Mouse (Mus musculus) kidney, adult 2 months (tissue): ENCODE measurements around the gene Sub1. TPM values are rescaled to one million over a fixed set of nuclear protein-coding genes. Genes with fewer than 3 reads are reported as not detected.

Experiments
- DNase-seq: peaks from one replicate; pipeline ENCODE4 v3.0.0; 2021
- H3K27ac ChIP-seq: fragments of 200-500 bp; 2 replicates; pipeline ENCODE4 v1.5.1; 2012; ENCODE audit warnings: low read depth, low read length, control low read depth, inconsistent platforms; ENCODE audit not compliant: insufficient read depth
- H3K27me3 ChIP-seq: fragments of 200-500 bp; replicated peaks from 2 replicates; pipeline ENCODE4 v1.6.1; 2012; ENCODE audit warnings: mild to moderate bottlenecking, moderate library complexity, low read length, inconsistent platforms; ENCODE audit not compliant: control insufficient read depth, insufficient read depth
- H3K36me3 ChIP-seq: fragments of 200-500 bp; 2 replicates; pipeline ENCODE4 v1.6.1; 2012; ENCODE audit warnings: mild to moderate bottlenecking, moderate library complexity, low read length, inconsistent platforms; ENCODE audit not compliant: control insufficient read depth, insufficient read depth
- H3K4me1 ChIP-seq: fragments of 200-500 bp; 2 replicates; pipeline ENCODE4 v1.6.1; 2011; ENCODE audit warnings: low read length; ENCODE audit not compliant: control insufficient read depth, insufficient read depth
- H3K4me3 ChIP-seq: fragments of 200-500 bp; 2 replicates; pipeline ENCODE4 v1.5.1; 2011; ENCODE audit warnings: mild to moderate bottlenecking, low read depth, low read length, control low read depth; ENCODE audit not compliant: insufficient read depth
- CTCF ChIP-seq: fragments of 200-500 bp; conservative IDR thresholded peaks from 2 replicates; pipeline ENCODE4 v1.5.1; 2011; ENCODE audit warnings: low read depth, mild to moderate bottlenecking, control low read depth, low read length, moderate library complexity, mixed read lengths; ENCODE audit not compliant: insufficient read depth, insufficient read length
- POLR2A ChIP-seq: fragments of 200-500 bp; IDR thresholded peaks from one replicate; pipeline ENCODE4 v1.6.1; 2011; ENCODE audit warnings: low read depth, low read length, control low read depth
- WGBS: fragments of 180-500 bp; shearing (Covaris S2); methylation state at CpG from one replicate; pipeline ENCODE4 v1.1.7; 2018; 5-methylcytosine and 5-hydroxymethylcytosine counted together
- polyA plus RNA-seq: library from polyadenylated mRNA; depleted of rRNA; stranded (reverse); fragments of >200 nt; gene quantifications from 2 replicates; pipeline ENCODE4 v1.2.3, GENCODE M21; 2012; rRNA removed

Gene Sub1
- 5.0 and 10.5 TPM in 2 replicates for polyA plus RNA-seq

DNA sequence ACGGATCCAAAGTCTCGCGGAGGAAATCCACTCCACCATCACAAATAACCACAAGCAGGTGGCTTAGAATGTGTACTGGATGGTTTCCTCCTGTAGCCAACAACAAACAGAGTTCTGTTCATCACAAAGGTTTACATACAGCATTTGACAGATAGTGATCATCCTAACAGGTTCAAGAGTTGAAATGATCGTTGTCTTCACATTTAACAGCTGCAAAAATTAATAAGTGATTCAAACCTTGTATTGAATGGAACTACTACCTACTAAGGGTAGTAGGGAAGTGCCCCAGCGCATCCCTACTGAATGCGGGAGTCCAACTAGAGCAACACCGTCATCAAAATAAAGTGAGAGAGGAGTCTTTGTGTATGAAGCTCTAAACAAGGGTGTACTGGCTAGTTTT is at the start of gene Sub1:
Gene Sub1, minus strand, starts transcription at position 101 of the 400 bp plus-strand sequence.
- Histone ChIP-seq H3K27me3 (no peaks in the 10 kb centered on the region), H3K4me3 (peak within 1 kb of the TSS; percentile 95), H3K36me3 (peaks cover 1% of the 10 kb centered on the region), H3K4me1 (peaks cover 10% of the 10 kb centered on the region), H3K27ac (peak within 1 kb of the TSS; percentile 71)
- WGBS = 89% methylated on average over 7 of the region's 7 CpGs
- TF ChIP-seq POLR2A (no peak), CTCF (no peak)
- no peak for DNase-seq

GRCm38 (mm10) chr15:12040407-12040710 is 43.6 kb upstream of the Sub1 start:
- WGBS = 64% methylated on average over 5 of the region's 5 CpGs
- Histone ChIP-seq H3K4me1 (no peaks in the 10 kb centered on the region), H3K27ac (no peak overlapping the region), H3K27me3 (no peaks in the 10 kb centered on the region), H3K4me3 (no peak overlapping the region), H3K36me3 (no peaks in the 10 kb centered on the region)
- no peak for TF ChIP-seq POLR2A
- no peak for TF ChIP-seq CTCF
- DNase-seq = no peak

DNA sequence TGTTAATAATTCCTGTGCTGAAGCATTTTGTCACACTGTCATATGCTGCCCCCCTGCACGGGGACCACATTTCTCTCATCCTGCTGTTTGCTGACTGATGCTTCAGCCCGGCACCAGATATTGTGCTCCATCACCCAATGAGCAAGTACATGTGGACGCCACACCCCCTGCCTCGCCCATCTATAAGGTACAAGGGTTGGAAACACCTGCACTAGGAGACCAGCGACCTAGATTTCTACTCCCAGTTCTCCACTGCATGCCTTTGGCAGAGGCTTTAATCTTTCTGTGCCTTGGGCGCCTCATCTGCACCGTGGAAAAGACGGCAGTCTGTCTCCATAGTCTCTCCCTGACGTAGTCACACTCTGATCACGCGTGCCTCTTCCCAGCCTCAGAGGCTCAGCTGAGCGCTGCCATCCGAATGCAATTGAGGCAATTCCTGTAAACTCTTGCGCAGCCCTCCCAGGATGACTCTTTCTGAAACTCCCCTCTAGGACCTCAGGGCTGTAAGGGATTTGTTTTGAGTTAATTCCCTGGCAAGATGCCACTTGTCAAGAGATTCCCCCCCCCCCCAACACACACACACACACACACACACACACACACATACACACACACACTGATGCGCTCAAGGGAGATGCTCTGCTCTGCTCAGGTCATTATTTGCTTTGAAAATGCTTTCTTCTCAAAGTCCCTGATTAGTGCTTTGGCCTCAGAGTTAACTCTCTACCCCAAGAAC is 43.1 kb upstream of the Sub1 start:
- TF ChIP-seq CTCF (no peak), POLR2A (no peak)
- no peaks in the 10 kb centered on the region for H3K36me3 ChIP-seq
- 74% methylated on average over 15 of the region's 15 CpGs for WGBS
- H3K4me3 ChIP-seq = no peak overlapping the region
- no peak overlapping the region for H3K27ac ChIP-seq
- H3K27me3 ChIP-seq = no peaks in the 10 kb centered on the region
- no peak for DNase-seq
- no peaks in the 10 kb centered on the region for H3K4me1 ChIP-seq

GRCm38 (mm10) chr15:12039256-12039655 is 42.5 kb upstream of the Sub1 start:
- WGBS = 66% methylated on average over 10 of the region's 10 CpGs

DNA sequence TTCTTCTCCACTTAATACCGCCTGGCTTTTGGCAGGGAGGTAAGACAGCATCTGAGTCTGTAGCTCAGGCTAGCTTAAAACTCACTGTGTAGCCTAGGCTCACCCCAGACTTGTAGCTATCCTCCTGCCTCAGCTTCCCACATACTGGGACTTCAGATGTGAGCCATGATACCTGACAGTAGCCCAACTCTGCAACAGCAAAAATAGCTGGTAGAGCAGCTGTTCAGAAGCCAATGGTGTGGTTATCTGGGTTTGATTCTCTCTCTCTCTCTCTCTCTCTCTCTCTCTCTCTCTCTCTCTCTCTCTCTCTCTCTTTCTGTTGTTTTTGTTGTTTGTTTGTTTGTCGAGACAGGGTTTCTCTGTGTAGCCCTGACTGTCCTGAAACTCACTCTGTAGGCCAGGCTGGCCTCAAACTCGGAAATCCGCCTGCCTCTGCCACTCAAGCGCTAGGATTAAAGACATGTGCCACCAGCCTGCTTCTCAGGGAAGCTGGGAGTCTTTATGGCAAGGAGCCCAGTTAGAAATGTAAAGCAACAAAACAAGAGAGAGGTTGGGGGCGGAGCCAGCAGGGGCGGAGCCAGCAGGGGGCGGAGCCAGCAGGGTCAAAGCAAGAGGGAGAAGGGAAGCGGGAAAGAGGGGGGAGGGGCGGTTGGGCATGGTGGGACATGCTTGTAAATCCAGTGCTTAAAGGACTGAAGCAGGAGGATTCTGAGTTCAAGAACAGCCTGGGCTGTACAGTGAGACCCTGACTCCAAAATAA is 41.3 kb upstream of the Sub1 start:
- TF ChIP-seq POLR2A (no peak), CTCF (no peak)
- Histone ChIP-seq H3K27ac (no peak overlapping the region), H3K4me1 (no peaks in the 10 kb centered on the region), H3K4me3 (no peak overlapping the region), H3K36me3 (no peaks in the 10 kb centered on the region), H3K27me3 (no peaks in the 10 kb centered on the region)
- no peak for DNase-seq
- WGBS = 83% methylated on average over 10 of the region's 10 CpGs

More at GRCm38 (mm10) chr15:12039256-12039655, 42.5 kb upstream of the Sub1 start:
- no peak overlapping the region for H3K27ac ChIP-seq
- no peak for DNase-seq
- H3K27me3 ChIP-seq = no peaks in the 10 kb centered on the region
- TF ChIP-seq POLR2A = no peak
- TF ChIP-seq CTCF = no peak
- H3K4me1 ChIP-seq = no peaks in the 10 kb centered on the region
- no peak overlapping the region for H3K4me3 ChIP-seq
- H3K36me3 ChIP-seq = no peaks in the 10 kb centered on the region

- DNase-seq = peak; percentile 9
- H3K27me3 ChIP-seq = no peaks in the 10 kb centered on the region
- H3K27ac ChIP-seq = no peak overlapping the region
- H3K36me3 ChIP-seq = no peaks in the 10 kb centered on the region
- peak; percentile 59 for TF ChIP-seq CTCF
- no peak for TF ChIP-seq POLR2A
- WGBS = 51% methylated on average over 7 of the region's 7 CpGs
- H3K4me3 ChIP-seq = no peak overlapping the region
- H3K4me1 ChIP-seq = no peaks in the 10 kb centered on the region
Observed at GRCm38 (mm10) chr15:12037217-12037616, 40.4 kb upstream of the Sub1 start.

DNA sequence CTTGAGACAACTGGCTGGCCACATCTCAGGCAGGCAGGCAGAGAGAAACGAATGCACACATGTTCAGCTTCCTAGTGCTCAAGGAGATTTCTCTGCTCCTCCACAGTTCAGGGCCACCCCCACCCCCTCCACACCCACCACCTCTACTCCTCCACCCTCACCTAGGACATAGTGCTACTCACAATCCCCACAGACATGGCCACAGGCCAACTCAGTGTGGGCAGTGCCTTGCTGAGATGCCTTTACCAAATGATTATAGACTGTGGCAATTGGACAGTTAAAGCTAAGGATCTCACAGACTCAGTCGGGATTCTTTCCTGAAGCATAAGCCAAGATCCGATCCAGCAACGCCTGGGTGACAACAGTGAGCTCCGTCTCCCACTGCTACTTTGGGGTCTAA is 39.9 kb upstream of the Sub1 start:
- no peak for DNase-seq
- no peaks in the 10 kb centered on the region for H3K36me3 ChIP-seq
- no peak overlapping the region for H3K4me3 ChIP-seq
- 57% methylated on average over 5 of the region's 5 CpGs for WGBS
- no peak for TF ChIP-seq POLR2A
- no peak for TF ChIP-seq CTCF
- no peaks in the 10 kb centered on the region for H3K4me1 ChIP-seq
- H3K27ac ChIP-seq = no peak overlapping the region
- no peaks in the 10 kb centered on the region for H3K27me3 ChIP-seq
